Comparison of ENCODE assay signal across 14 mouse cellular contexts in the genomic region with DNA sequence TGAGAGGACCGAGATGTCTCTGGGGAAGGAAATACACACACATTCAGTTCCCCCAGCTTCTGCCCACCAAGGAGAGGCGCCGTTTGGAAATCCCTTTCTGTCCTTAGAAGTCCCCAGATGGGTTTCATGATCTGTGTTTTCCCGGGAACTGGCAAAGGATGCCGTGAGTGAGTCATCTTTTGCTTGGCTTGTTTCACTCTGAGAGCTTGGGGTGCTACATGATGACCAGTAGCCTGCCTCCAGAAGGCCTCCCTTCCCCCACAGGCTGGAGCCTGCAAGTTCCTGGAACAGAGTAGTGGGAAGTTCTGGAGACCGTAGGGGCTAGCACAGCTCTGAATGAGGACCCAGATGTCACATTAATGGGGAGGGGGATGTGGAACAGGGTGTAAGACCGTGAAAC. TPM values are rescaled to one million over a fixed set of nuclear protein-coding genes. Genes with fewer than 3 reads are reported as not detected.
DNase-seq lines count a peak whose midpoint lies in the region; ATAC-seq and TF ChIP-seq lines count a peak whose summit lies in the region.
"Had no signal": no experiment of that assay in that cellular context is flagged by ENCODE, and none has a peak within 500 bp of the region (broad histone marks: within the 10 kb centered on the region; RNA-seq: fewer than 3 reads in every experiment).

No protein-coding gene starts in this region.

- H3K36me3 ChIP-seq in forebrain, postnatal 0 days (ENCODE audit: insufficient read depth): no peaks in the 10 kb centered on the region
- H3K36me3 ChIP-seq: embryonic facial prominence, embryonic 10.5 days; G1E; liver, embryonic 13.5 days; midbrain, embryonic 15.5 days had no signal

- no peaks in the 10 kb centered on the region for H3K27me3 ChIP-seq in forebrain, postnatal 0 days (ENCODE audit: insufficient read depth, low read length)
- H3K27me3 ChIP-seq: liver, embryonic 13.5 days; midbrain, embryonic 15.5 days had no signal

- no peaks in the 10 kb centered on the region for H3K9me3 ChIP-seq in forebrain, postnatal 0 days (ENCODE audit: low read length)
- H3K9me3 ChIP-seq: embryonic facial prominence, embryonic 10.5 days; G1E; liver, embryonic 13.5 days; midbrain, embryonic 15.5 days had no signal

- H3K9ac ChIP-seq in forebrain, postnatal 0 days: no peak overlapping the region
- H3K9ac ChIP-seq: liver, embryonic 13.5 days; midbrain, embryonic 15.5 days had no signal

- no peak for TF ChIP-seq CTCF in forebrain, postnatal 0 days (IDR thresholded peaks at IDR 0.05; ENCODE audit: low read depth)

- peak; percentile 59 for DNase-seq in right cerebral cortex, adult 18-20 months
- DNase-seq in right cerebral cortex, postnatal 10 days (ENCODE audit: low spot score in 2 of 2): no peak
- DNase-seq in fibroblast of lung, adult 2 months (ENCODE audit: low read depth): peak; percentile 65
- peak; percentile 61 to 63 for DNase-seq in heart, postnatal 36 days
- no peak for DNase-seq in forebrain, postnatal 0 days
- DNase-seq in cerebellum, postnatal 10 days: no peak
- no peak for DNase-seq in thymus, postnatal 0 days (ENCODE audit: low spot score)
- DNase-seq: liver, embryonic 13.5 days; thymus, adult 2 months had no signal

- H3K4me2 ChIP-seq in forebrain, postnatal 0 days (ENCODE audit: low read depth): no peak overlapping the region
- H3K4me2 ChIP-seq: liver, embryonic 13.5 days; midbrain, embryonic 15.5 days had no signal

- no peak for ATAC-seq in forebrain, postnatal 0 days
- ATAC-seq: intestine, embryonic 16.5 days; midbrain, embryonic 15.5 days had no signal

- intact Hi-C loops in heart, postnatal 36 days (cut with DNase I): no loop called here

- WGBS in forebrain, postnatal 0 days: 80% methylated on average over 7 of the region's 7 CpGs

- H3K27ac ChIP-seq in forebrain, postnatal 0 days (ENCODE audit: low read depth, low read length): no peak overlapping the region
- H3K27ac ChIP-seq: embryonic facial prominence, embryonic 10.5 days; left cerebral cortex, adult 2 months; liver, embryonic 13.5 days; midbrain, embryonic 15.5 days had no signal

- no peaks in the 10 kb centered on the region for H3K4me1 ChIP-seq in forebrain, postnatal 0 days (ENCODE audit: insufficient read depth)
- H3K4me1 ChIP-seq: liver, embryonic 13.5 days had no signal

- no peak overlapping the region for H3K4me3 ChIP-seq in forebrain, postnatal 0 days (ENCODE audit: low read depth, low read length)
- H3K4me3 ChIP-seq: embryonic facial prominence, embryonic 10.5 days; left cerebral cortex, adult 2 months; liver, embryonic 13.5 days; midbrain, embryonic 15.5 days had no signal

RNA-seq across cellular contexts. Expression of gene Src, which starts 10.6 kb away (rescaled TPM):
- 1 to 10 TPM; 3.4 to 4.9 TPM for total RNA-seq in heart, postnatal 36 days (2021)
- total RNA-seq in forebrain, postnatal 0 days (2014; rRNA removed): 96.0 and 124 TPM in 2 replicates
- 22.8 and 29.1 TPM in 2 replicates for polyA plus RNA-seq in forebrain, postnatal 0 days (2015; fragmentation: Nextera tagmentation; extraction: Ambion mirVana)
- polyA plus RNA-seq in thymus, postnatal 0 days (2015; fragmentation: Nextera tagmentation; extraction: Ambion mirVana): 5.3 and 5.9 TPM in 2 replicates

RNA-seq across cellular contexts. Expression of gene Manbal, which starts 40.2 kb away (rescaled TPM):
- total RNA-seq in heart, postnatal 36 days (2021): 10 to 100 TPM; 21.5 to 23.1 TPM
- total RNA-seq in forebrain, postnatal 0 days (2014; rRNA removed): 69.9 and 73.6 TPM in 2 replicates
- 139 TPM in 2 replicates for polyA plus RNA-seq in forebrain, postnatal 0 days (2015; fragmentation: Nextera tagmentation; extraction: Ambion mirVana)
- 63.8 and 73.4 TPM in 2 replicates for polyA plus RNA-seq in thymus, postnatal 0 days (2015; fragmentation: Nextera tagmentation; extraction: Ambion mirVana)

Comparison
In these comparisons a context has a peak if more than half of its experiments do, and no peak if none do; other contexts are left out.
1. DNase-seq: peak in right cerebral cortex, adult 18-20 months (single experiment), fibroblast of lung, adult 2 months (single experiment) and heart, postnatal 36 days (2 of 2); none in right cerebral cortex, postnatal 10 days (0 of 2), forebrain, postnatal 0 days (single experiment), cerebellum, postnatal 10 days (0 of 2) and thymus, postnatal 0 days (single experiment).
2. RNA of gene Src, which starts 10.6 kb away (total RNA-seq): 96.0 to 124 TPM in forebrain, postnatal 0 days; 3.4 to 4.9 TPM in heart, postnatal 36 days; every median in the first group is over 10 times any median in the second.